Mouse (Mus musculus) hematopoietic stem cell, adult 5-6 weeks (primary cell): ENCODE measurements around the gene Ccdc190. TPM values are rescaled to one million over a fixed set of nuclear protein-coding genes. Genes with fewer than 3 reads are reported as not detected.

ENCODE experiments used
- ATAC-seq, 2 experiments: fragments of 125-278 bp in 1 of 2; replicated peaks in 1 of 2; 2 replicates each; pipeline ENCODE4 v1.8.0; 2016 to 2017; ENCODE audit warnings: inconsistent platforms in 2 of 2, mild to moderate bottlenecking in 2 of 2, moderate number of reproducible peaks in 2 of 2, low read depth in 1 of 2, moderate TSS enrichment in 1 of 2; ENCODE audit not compliant: low FRiP score in 2 of 2, poor library complexity in 2 of 2, severe bottlenecking in 2 of 2, insufficient read depth in 1 of 2, low TSS enrichment in 1 of 2
- total RNA-seq: library from RNA; stranded (forward); fragments of 172-1452, 232-1000 nt; gene quantifications from 2 replicates; pipeline ENCODE4 v1.2.3, GENCODE M21; 2017

The Ccdc190 gene
- total RNA-seq, 1 experiment from 2014 or later: not detected

DNA sequence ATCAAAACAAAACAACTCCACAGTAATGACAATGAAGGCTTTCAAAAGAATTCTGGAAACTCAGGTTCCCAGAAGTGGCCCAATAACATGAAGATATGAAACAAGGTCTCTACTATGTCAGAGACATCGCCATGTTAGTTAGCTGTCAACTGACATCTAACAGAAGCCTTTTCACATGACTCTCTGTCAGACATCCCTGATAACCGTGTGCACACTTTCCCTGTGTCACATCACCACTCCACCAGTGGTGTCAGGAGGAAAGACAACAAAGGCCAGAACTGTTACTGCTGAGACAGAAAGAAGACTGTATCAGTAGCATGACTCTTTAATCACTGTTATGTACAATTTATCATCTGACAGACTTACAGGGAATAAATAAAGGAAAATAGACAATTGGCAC, 43.5 kb downstream of the Ccdc190 start:
- ATAC-seq: no peak

DNA sequence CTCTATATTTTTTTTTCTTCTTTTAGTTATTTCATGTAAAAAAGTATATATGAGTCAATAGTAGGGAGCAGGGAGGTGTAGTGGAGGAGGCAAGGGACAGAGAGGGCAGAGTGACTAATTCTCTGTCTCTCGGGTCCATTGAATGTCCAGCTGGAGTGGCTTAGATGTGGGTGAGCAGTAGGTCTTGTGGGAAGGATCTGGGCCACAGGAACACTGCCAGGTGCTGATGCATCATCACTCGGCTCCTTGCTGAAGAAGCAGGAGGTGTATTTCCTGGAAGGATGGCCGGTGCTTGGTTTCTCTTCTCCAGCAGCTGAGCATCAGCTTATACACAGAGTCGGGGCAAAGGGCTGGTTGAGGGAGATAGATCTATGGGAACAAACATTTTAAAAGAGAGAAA, 49.2 kb downstream of the Ccdc190 start:
- no peak for ATAC-seq

Other genes starting within 250 kb of the Ccdc190 start
- gene Rgs4, start 181.0 kb upstream of the Ccdc190 start, total RNA-seq: not detected in 2 replicates
- 4.3 and 8.7 TPM in 2 replicates for gene Hsd17b7, start 40.6 kb downstream of the Ccdc190 start, total RNA-seq
- 0.38 TPM in 1 of 2 replicates, not detected in the other for gene Ddr2, start 182.1 kb downstream of the Ccdc190 start, total RNA-seq
- 73.9 and 113 TPM in 2 replicates for gene Uap1, start 246.3 kb downstream of the Ccdc190 start, total RNA-seq